In the genomic region with DNA sequence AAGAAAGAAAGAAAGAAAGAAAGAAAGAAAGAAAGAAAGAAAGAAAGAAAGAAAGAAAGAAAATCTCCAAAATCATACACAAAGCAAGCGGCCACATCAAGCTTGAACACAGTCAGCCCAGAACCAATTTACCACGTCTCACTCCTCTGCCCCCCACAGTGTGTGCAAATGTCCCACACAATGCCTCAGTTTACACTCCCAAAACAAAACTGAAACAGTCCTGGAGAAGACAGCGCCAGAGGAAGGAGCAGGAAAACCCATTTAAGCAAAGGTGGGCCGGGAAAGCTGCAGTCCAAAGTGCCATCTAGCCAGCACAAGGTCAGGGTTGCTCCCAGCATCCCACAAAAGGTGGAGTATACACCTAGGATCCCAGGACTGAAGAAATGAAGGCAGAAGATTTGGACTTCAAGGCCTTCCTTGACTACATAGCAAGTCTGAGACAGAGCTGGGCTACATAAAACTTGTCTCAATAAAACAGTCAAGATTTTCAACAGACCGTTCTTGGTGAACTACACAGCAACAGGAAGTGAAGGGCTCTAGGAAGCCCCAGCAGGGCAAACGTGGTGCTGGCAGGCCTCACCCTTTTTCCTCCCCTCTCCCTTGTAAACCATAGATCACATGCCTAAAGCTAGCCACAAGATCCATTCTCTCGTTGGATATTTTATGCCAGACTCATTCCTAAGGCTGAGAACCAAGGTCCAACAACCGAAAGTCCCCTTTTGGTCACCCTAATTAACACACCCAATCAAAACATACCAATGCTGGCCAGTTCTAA, we compare ENCODE assay signal across 18 mouse cellular contexts. TPM values are rescaled to one million over a fixed set of nuclear protein-coding genes. Genes with fewer than 3 reads are reported as not detected.
DNase-seq lines count a peak whose midpoint lies in the region; ATAC-seq and TF ChIP-seq lines count a peak whose summit lies in the region.
"Had no signal": no experiment of that assay in that cellular context is flagged by ENCODE, and none has a peak within 500 bp of the region (broad histone marks: within the 10 kb centered on the region; RNA-seq: fewer than 3 reads in every experiment).

No protein-coding gene starts in this region.

- no peak for ATAC-seq in liver, embryonic 15.5 days (ENCODE audit: insufficient read depth)
- ATAC-seq in liver, embryonic 11.5 days (replicated peaks; ENCODE audit: low FRiP score) = no peak
- ATAC-seq in hematopoietic stem cell, adult 5-6 weeks (replicated peaks in 1 of 2; ENCODE audit: insufficient read depth in 1 of 2, low FRiP score in 2 of 2, low TSS enrichment in 1 of 2, low read depth in 1 of 2, poor library complexity in 2 of 2, severe bottlenecking in 2 of 2) = peak; percentile 38 to 43; a peak in 1 of 4 replicates
- ATAC-seq in neutrophil, adult 5-6 weeks (ENCODE audit: extremely low read depth, insufficient number of reproducible peaks, low FRiP score, poor library complexity, severe bottlenecking) = 0 out of 2 replicates have a peak, but pooled peaks have one; percentile 15
- no peak; the same call in 1 of the 2 replicates for ATAC-seq in erythroblast, adult 5-6 weeks (replicated peaks; ENCODE audit: low FRiP score, poor library complexity, severe bottlenecking)
- ATAC-seq: forebrain, postnatal 0 days had no signal

- no peak overlapping the region for H3K27ac ChIP-seq in liver, embryonic 15.5 days (replicated peaks)
- H3K27ac ChIP-seq in liver, embryonic 11.5 days (ENCODE audit: low read depth, low read length) = no peak overlapping the region
- H3K27ac ChIP-seq: embryonic facial prominence, embryonic 15.5 days; limb, embryonic 13.5 days; neural tube, embryonic 15.5 days had no signal

- H3K9ac ChIP-seq in liver, embryonic 15.5 days = no peak overlapping the region
- H3K9ac ChIP-seq in liver, embryonic 11.5 days (ENCODE audit: low read depth, low read length) = no peak overlapping the region
- H3K9ac ChIP-seq: embryonic facial prominence, embryonic 15.5 days; forebrain, postnatal 0 days; limb, embryonic 13.5 days; neural tube, embryonic 15.5 days had no signal

- DNase-seq in liver, embryonic 11.5 days (ENCODE audit: low spot score) = no peak
- DNase-seq in urinary bladder, postnatal 25 days (ENCODE audit: low spot score) = no peak
- DNase-seq in adrenal gland, adult 8-10 months = no peak
- DNase-seq: cerebellum, adult 9-11 months; forebrain, postnatal 0 days; gastrocnemius, postnatal 36 days; heart, postnatal 4 days; kidney, adult 8-10 months; lung, postnatal 4 days; right cerebral cortex, postnatal 25 days had no signal

- H3K4me2 ChIP-seq in liver, embryonic 15.5 days = peak overlapping the region; percentile 1; the same call in 1 of the 2 replicates
- H3K4me2 ChIP-seq in liver, embryonic 11.5 days = no peak overlapping the region
- H3K4me2 ChIP-seq: embryonic facial prominence, embryonic 15.5 days; limb, embryonic 13.5 days; neural tube, embryonic 15.5 days had no signal

- H3K4me3 ChIP-seq in liver, embryonic 15.5 days (replicated peaks) = no peak overlapping the region
- H3K4me3 ChIP-seq in liver, embryonic 11.5 days (ENCODE audit: low read depth, low read length) = no peak overlapping the region
- H3K4me3 ChIP-seq in E14TG2a.4 (replicated peaks; ENCODE audit: low read length) = peak overlapping the region; percentile 88
- H3K4me3 ChIP-seq: embryonic facial prominence, embryonic 15.5 days; limb, embryonic 13.5 days; neural tube, embryonic 15.5 days had no signal

- 44% methylated on average over 8 of the region's 8 CpGs for WGBS in liver, embryonic 15.5 days (ENCODE audit: insufficient replicate concordance)
- WGBS in liver, embryonic 11.5 days = 47% methylated on average over 8 of the region's 8 CpGs

- no peaks in the 10 kb centered on the region for H3K9me3 ChIP-seq in liver, embryonic 15.5 days (replicated peaks)
- H3K9me3 ChIP-seq in liver, embryonic 11.5 days (ENCODE audit: control insufficient read depth, low read length) = no peaks in the 10 kb centered on the region
- H3K9me3 ChIP-seq in E14TG2a.4 (ENCODE audit: low read length) = no peaks in the 10 kb centered on the region
- H3K9me3 ChIP-seq: embryonic facial prominence, embryonic 15.5 days; limb, embryonic 13.5 days; neural tube, embryonic 15.5 days had no signal

- H3K36me3 ChIP-seq in liver, embryonic 15.5 days (replicated peaks) = no peaks in the 10 kb centered on the region
- H3K36me3 ChIP-seq in liver, embryonic 11.5 days (ENCODE audit: control insufficient read depth, insufficient read depth, low read length) = no peaks in the 10 kb centered on the region
- H3K36me3 ChIP-seq in E14TG2a.4 (ENCODE audit: insufficient read depth, low read length) = peaks cover 17% of the 10 kb centered on the region
- H3K36me3 ChIP-seq: embryonic facial prominence, embryonic 15.5 days; limb, embryonic 13.5 days had no signal

- no peak for TF ChIP-seq CTCF in E14TG2a.4 (conservative IDR thresholded peaks at IDR 0.05; ENCODE audit: low read length)

- H3K27me3 ChIP-seq in liver, embryonic 15.5 days = peaks cover 13% of the 10 kb centered on the region
- H3K27me3 ChIP-seq in liver, embryonic 11.5 days (replicated peaks; ENCODE audit: control insufficient read depth, insufficient read depth, low read length) = peaks cover 21% of the 10 kb centered on the region
- no peaks in the 10 kb centered on the region for H3K27me3 ChIP-seq in E14TG2a.4 (ENCODE audit: insufficient read depth, low read length)
- H3K27me3 ChIP-seq: embryonic facial prominence, embryonic 15.5 days; limb, embryonic 13.5 days; neural tube, embryonic 15.5 days had no signal

- peaks cover 53% of the 10 kb centered on the region for H3K4me1 ChIP-seq in liver, embryonic 15.5 days (replicated peaks)
- peaks cover 4% of the 10 kb centered on the region for H3K4me1 ChIP-seq in liver, embryonic 11.5 days (replicated peaks; ENCODE audit: control insufficient read depth, insufficient read depth, low read length)
- H3K4me1 ChIP-seq in E14TG2a.4 (replicated peaks; ENCODE audit: low read depth, low read length) = peaks cover 37% of the 10 kb centered on the region

RNA-seq across cellular contexts. Expression of gene Zbtb8a, which starts 4.5 kb away (rescaled TPM):
- 2.3 TPM in 2 replicates for polyA plus RNA-seq in liver, embryonic 15.5 days (2015; fragmentation: Nextera tagmentation; extraction: Ambion mirVana)
- polyA plus RNA-seq in liver, embryonic 11.5 days (2014; fragmentation: Nextera tagmentation; extraction: Ambion mirVana) = 4.2 and 4.8 TPM in 2 replicates
- total RNA-seq in hematopoietic stem cell, adult 5-6 weeks (2017) = 8.1 and 12.2 TPM in 2 replicates
- total RNA-seq in neutrophil, adult 5-6 weeks (2017) = 2.3 and 3.3 TPM in 2 replicates
- 1 to 10 TPM; 4.7 to 7.8 (median 5.2) TPM for total RNA-seq in adrenal gland, adult 8-10 months (2022)
- total RNA-seq in erythroblast, adult 5-6 weeks (2015; ENCODE audit: low replicate concordance) = 2.3 TPM in 1 of 2 replicates, not detected in the other
- 1.5 and 1.7 TPM in 2 replicates for total RNA-seq in erythroblast, adult 5-6 weeks (2017; ENCODE audit: low replicate concordance)

RNA-seq across cellular contexts. Expression of gene Zbtb8os, which starts 37.9 kb away (rescaled TPM):
- polyA plus RNA-seq in liver, embryonic 15.5 days (2015; fragmentation: Nextera tagmentation; extraction: Ambion mirVana) = 23.5 and 23.8 TPM in 2 replicates
- polyA plus RNA-seq in liver, embryonic 11.5 days (2014; fragmentation: Nextera tagmentation; extraction: Ambion mirVana) = 42.2 and 53.9 TPM in 2 replicates
- total RNA-seq in hematopoietic stem cell, adult 5-6 weeks (2017) = 89.1 and 106 TPM in 2 replicates
- 52.5 and 55.0 TPM in 2 replicates for total RNA-seq in neutrophil, adult 5-6 weeks (2017)
- total RNA-seq in adrenal gland, adult 8-10 months (2022) = 10 to 100 TPM; 50.9 to 62.1 (median 56.6) TPM
- total RNA-seq in erythroblast, adult 5-6 weeks (2015; ENCODE audit: low replicate concordance) = 6.9 and 14.8 TPM in 2 replicates
- total RNA-seq in erythroblast, adult 5-6 weeks (2017; ENCODE audit: low replicate concordance) = 4.9 and 19.1 TPM in 2 replicates

RNA-seq across cellular contexts. Expression of gene Rbbp4, which starts 38.2 kb away (rescaled TPM):
- 222 and 261 TPM in 2 replicates for polyA plus RNA-seq in liver, embryonic 15.5 days (2015; fragmentation: Nextera tagmentation; extraction: Ambion mirVana)
- polyA plus RNA-seq in liver, embryonic 11.5 days (2014; fragmentation: Nextera tagmentation; extraction: Ambion mirVana) = 318 and 355 TPM in 2 replicates
- total RNA-seq in hematopoietic stem cell, adult 5-6 weeks (2017) = 118 and 128 TPM in 2 replicates
- total RNA-seq in neutrophil, adult 5-6 weeks (2017) = 61.8 and 63.2 TPM in 2 replicates
- 100 to 1,000 TPM; 122 to 167 (median 155) TPM for total RNA-seq in adrenal gland, adult 8-10 months (2022)
- 60.2 and 64.6 TPM in 2 replicates for total RNA-seq in erythroblast, adult 5-6 weeks (2015; ENCODE audit: low replicate concordance)
- 61.6 and 122 TPM in 2 replicates for total RNA-seq in erythroblast, adult 5-6 weeks (2017; ENCODE audit: low replicate concordance)

Comparison
In these comparisons a context has a peak if more than half of its experiments do, and no peak if none do; other contexts are left out.
1. ATAC-seq: peak in hematopoietic stem cell, adult 5-6 weeks (2 of 2) and neutrophil, adult 5-6 weeks (single experiment); none in liver, embryonic 15.5 days (single experiment), liver, embryonic 11.5 days (single experiment) and erythroblast, adult 5-6 weeks (single experiment).